Mouse (Mus musculus) CH12F3 (cell line): ENCODE measurements at regions not wholly inside any gene's neighbourhood (a gene's known extent, or its start where the extent isn't known, plus 50 kb on each side); places are given as distances from the start of the nearest gene placed in this dataset.

Source experiments
- in situ Hi-C: fragments of 300-500 bp; cut with MboI; formaldehyde crosslinking; loops from 2 replicates; pipeline ENCODE4 v1.14.3; 2020; ENCODE audit warnings: low sequenced_read_pairs

- in situ Hi-C loops, result no loop called here
Measured at GRCm38 (mm10) chr11:31541425-31541824, 130.3 kb downstream of the Bod1 start.

- in situ Hi-C loops, result no loop called here
Measured at GRCm38 (mm10) chr11:31540816-31541215, 130.9 kb downstream of the Bod1 start.

GRCm38 (mm10) chr11:31531416-31531815 is 140.3 kb downstream of the Bod1 start:
- in situ Hi-C loops, result no loop called here

GRCm38 (mm10) chr11:31530851-31531250 is 140.8 kb downstream of the Bod1 start:
- in situ Hi-C loops, result no loop called here

GRCm38 (mm10) chr11:31529686-31530085 is 142.0 kb downstream of the Bod1 start:
- in situ Hi-C loops, result no loop called here

GRCm38 (mm10) chr11:31524708-31525107 is 147.0 kb downstream of the Bod1 start:
- in situ Hi-C loops, result no loop called here

- in situ Hi-C loops, result no loop called here
Measured at GRCm38 (mm10) chr11:31524065-31524618, 147.5 kb downstream of the Bod1 start.

- in situ Hi-C loops, result no loop called here
Measured at GRCm38 (mm10) chr11:31522127-31522526, 149.6 kb downstream of the Bod1 start.

- in situ Hi-C loops, result no loop called here
Measured at GRCm38 (mm10) chr11:31520909-31521308, 150.8 kb downstream of the Bod1 start.

- in situ Hi-C loops, result no loop called here
Measured at GRCm38 (mm10) chr11:31503239-31503916, 133.5 kb upstream of the Stc2 start.

- in situ Hi-C loops, result no loop called here
Measured at GRCm38 (mm10) chr11:31485429-31485828, 115.6 kb upstream of the Stc2 start.

GRCm38 (mm10) chr11:31481057-31481340 is 111.1 kb upstream of the Stc2 start:
- in situ Hi-C loops, result no loop called here

- in situ Hi-C loops, result no loop called here
Measured at GRCm38 (mm10) chr11:31480225-31481056, 110.6 kb upstream of the Stc2 start.

- in situ Hi-C loops, result no loop called here
Measured at GRCm38 (mm10) chr11:31477763-31478162, 107.9 kb upstream of the Stc2 start.

- in situ Hi-C loops, result no loop called here
Measured at GRCm38 (mm10) chr11:31477104-31477503, 107.2 kb upstream of the Stc2 start.

- in situ Hi-C loops, result no loop called here
Measured at GRCm38 (mm10) chr11:31473017-31473416, 103.1 kb upstream of the Stc2 start.

GRCm38 (mm10) chr11:31470681-31471414 is 101.0 kb upstream of the Stc2 start:
- in situ Hi-C loops, result no loop called here

GRCm38 (mm10) chr11:31464844-31465243 is 95.0 kb upstream of the Stc2 start:
- in situ Hi-C loops, result no loop called here

- in situ Hi-C loops, result no loop called here
Measured at GRCm38 (mm10) chr11:31462440-31462839, 92.6 kb upstream of the Stc2 start.

- in situ Hi-C loops, result no loop called here
Measured at GRCm38 (mm10) chr11:31461824-31462223, 92.0 kb upstream of the Stc2 start.

- in situ Hi-C loops, result no loop called here
Measured at GRCm38 (mm10) chr11:31461348-31461747, 91.5 kb upstream of the Stc2 start.
